Mouse (Mus musculus): ENCODE results near the gene Susd2.

GRCm38 (mm10) chr10:75661381-75661780, 17.6 kb upstream of the Susd2 start:
- TF ChIP-seq CTCF (IDR thresholded peaks at IDR 0.05; ENCODE audit: borderline replicate concordance, insufficient read depth, low read depth, low read length), result no peak
- TF ChIP-seq POLR2A (IDR thresholded peaks at IDR 0.05; ENCODE audit: borderline replicate concordance, insufficient read depth, low read length), result no peak
